Mouse (Mus musculus): ENCODE measurements at regions not wholly inside any gene's neighbourhood (a gene's known extent, or its start where the extent isn't known, plus 50 kb on each side); places are given as distances from the start of the nearest gene placed in this dataset.

DNA sequence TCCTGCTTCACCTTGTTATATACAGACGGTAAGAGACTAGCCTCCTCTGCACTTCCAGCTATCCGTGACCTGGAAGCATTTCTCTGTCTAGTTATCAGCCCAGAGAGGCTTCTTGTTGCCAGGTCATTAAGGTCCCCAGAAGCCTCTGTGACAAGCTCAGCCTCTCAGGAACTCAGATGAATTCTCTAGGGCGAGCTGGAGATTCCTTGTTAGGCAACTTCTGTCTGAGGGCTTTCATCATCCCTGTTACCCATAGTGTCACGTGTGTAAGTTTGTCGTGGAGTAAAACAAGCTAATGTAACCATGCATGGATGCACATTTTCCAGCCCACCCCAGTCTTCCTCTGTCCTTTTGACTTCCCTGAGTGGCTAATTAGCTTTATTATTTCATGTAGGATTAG is 126.3 kb upstream of the Ednra start:
- DNase-seq (ENCODE audit: low spot score) = no peak

GRCm38 (mm10) chr8:77870264-77870663 is 146.0 kb upstream of the Ednra start:
- DNase-seq (ENCODE audit: low spot score) = peak; percentile 44

DNA sequence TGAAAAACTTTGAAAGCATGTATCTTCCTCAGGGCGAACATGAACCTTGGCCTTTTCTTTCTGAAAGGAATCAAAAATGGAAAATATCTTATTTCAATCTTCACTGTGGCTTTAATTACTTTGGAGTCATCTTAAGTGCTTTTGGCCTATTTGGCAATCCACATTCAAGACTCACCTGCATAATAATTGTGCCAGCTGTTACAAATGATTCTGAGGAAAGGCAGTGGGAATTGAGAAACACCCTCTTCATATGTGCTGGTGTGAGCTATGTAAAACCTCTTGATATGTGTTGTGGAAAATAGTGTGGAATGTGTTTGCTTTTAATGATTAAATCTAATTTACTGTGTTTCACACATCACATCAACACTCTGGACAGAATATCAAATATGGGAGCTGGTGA is 148.5 kb upstream of the Ednra start:
- DNase-seq (ENCODE audit: low spot score) = no peak

DNA sequence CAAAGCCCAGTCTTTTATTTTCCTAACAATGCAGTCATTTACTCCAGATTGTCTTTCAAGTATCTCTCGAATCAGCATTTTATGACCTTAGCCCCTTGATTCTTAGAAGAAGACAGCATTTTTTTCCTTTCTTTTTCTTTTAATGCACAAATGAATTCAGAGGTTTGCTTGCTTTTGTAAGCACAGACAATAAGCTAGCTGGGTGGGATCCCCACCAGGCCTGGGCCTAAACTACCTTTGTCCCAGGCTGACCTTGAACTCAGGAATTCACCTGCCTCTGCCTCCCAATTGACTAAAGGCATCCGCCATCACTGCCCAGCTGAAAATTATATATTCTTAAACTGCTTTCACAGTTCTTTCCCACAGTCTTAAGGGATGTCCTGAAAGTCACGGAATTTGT is 195.5 kb upstream of the Ednra start:
- DNase-seq (ENCODE audit: low spot score) = no peak

GRCm38 (mm10) chr8:77921868-77922267 is 197.6 kb upstream of the Ednra start:
- no peak for DNase-seq (ENCODE audit: low spot score)

DNA sequence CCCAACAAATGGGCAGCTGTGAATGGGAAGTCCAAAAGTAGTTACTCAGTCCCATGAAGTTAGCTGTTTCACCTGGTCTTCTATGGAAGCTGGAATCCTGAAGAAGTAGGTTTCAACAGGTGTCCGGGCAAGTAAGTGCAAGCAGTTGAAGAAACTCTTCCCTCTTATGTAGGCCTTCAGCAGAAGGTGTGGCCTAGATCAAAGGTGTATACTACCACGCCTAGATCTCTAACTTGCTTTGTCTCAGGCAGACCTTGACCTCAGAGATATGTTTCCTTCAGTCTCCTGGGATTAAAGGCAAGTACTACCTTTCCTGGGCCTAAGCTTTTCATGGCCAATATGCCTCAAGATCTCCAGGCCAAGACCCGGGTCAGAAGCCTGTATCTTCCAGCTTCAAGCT is 223.4 kb upstream of the Ednra start:
- no peak for DNase-seq (ENCODE audit: low spot score)

GRCm38 (mm10) chr8:77949640-77950039 is 225.4 kb upstream of the Ednra start:
- DNase-seq (ENCODE audit: low spot score) = no peak

DNA sequence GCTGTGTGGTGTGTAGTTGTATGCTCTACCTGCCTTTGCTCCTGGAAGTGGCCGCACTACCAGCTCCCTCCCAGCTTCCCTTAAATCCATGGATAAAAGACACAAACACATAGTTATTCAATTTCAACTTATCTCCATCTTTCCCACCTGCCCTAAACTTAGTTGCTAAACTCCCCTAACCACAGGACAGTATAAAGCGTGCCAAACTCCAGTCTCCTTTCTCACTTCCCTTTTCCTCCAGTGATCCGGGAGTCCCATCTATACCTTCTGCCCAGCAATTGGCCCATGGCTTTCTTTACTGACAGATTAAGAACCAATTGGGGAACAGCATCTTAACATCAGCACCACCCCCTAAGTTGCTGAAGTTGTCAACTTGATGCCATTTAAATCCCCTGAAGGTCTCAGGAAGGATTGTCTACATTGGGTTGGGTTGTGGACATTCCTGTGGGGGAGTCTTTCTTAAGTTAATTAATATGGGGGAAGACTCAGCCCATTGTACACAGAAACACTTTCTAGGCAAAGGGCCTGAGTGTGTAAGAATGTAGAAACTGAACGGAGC is 234.6 kb upstream of the Ednra start:
- DNase-seq (ENCODE audit: low spot score) = no peak

DNA sequence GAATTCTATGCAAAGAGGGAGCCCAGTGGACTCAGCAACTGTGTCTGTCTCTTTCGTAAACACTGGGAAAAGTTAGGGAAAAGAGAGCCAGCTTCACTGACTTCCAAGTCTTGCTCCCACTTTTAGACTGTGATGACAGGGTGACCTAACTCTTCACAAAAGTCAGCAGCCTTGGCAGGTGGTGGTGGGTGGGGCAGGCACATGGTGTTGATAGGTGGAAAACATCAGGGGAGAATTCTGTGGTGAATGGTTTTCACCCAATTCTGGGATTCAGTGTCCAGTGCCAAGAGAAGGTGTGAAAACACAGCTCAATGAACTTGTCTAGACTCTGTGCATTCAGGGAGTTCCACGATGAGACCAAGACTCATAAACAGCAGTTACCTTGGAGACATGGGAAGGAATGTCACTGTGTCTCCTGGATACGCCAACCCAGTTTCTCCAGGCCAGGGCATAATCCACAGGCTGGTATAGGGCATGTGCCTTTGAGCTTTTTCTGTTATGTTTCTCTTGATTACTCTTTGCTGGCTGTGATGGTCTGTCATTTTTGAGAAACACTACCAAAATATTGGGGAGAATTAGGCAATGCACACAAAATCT is 238.9 kb upstream of the Ednra start:
- peak; percentile 47 for DNase-seq (ENCODE audit: low spot score)

- DNase-seq (ENCODE audit: low spot score) = no peak
Observed at GRCm38 (mm10) chr8:77970378-77970777, 242.7 kb upstream of the Ttc29 start.

GRCm38 (mm10) chr8:77973714-77974113 is 239.4 kb upstream of the Ttc29 start:
- no peak for DNase-seq (ENCODE audit: low spot score)

DNA sequence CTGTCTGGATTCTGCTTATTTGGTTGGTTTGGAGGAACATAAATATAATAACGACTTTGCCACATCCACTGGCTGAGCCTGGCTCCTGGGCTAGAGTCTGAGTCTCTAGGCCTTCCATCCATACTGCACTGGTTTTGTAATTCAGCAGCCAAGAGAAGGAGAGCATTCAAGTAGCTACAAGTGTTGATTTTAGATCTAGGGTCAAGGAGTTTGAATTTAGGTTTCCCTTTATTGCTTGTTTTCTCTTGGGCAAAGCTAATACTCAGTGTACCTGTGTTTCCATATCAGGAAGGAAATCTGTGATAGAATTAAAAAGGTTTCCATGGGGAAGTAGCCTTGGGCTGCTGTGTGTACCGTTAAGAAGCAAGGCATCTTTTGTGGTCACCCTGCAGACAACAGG is 234.0 kb upstream of the Ttc29 start:
- no peak for DNase-seq (ENCODE audit: low spot score)

DNA sequence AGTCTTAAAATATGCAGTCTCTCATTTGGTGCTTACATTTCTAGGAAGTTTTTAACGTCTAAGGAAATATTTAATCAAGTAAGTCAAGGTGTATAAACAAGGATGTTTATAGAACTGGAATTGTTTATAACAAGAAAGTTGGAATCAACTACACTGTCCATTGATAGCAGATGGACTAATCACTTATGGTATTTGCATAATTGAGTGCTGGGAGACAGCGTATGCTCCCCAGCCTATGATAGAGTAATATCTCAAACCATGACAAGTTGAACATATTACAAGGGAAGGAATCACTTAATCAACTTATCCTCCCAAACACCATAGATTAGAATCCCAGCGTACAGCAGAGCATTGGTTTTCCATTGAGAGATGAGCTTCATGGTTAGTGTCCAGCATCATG is 232.4 kb upstream of the Ttc29 start:
- no peak for DNase-seq (ENCODE audit: low spot score)

DNA sequence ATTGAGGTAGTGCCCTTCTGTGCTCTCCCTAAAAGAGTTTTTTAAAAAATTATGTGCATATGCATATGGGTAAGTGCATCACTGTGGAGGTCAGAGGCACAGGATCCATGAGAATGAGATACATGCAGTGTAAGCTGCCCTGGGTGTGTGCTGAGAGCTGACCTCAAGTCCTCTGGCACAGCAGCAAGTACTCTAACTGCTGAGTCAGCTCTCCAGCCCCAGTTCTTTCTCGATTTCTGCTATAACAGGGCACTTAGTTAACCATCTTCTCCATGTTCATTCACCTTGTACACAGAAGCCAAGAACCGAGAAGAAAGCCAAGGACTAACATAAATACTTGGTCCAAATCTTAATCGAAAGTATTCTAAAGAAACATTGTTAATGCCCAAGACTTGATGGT is 231.1 kb upstream of the Ttc29 start:
- no peak for DNase-seq (ENCODE audit: low spot score)

GRCm38 (mm10) chr8:77983476-77983875 is 229.6 kb upstream of the Ttc29 start:
- DNase-seq (ENCODE audit: low spot score) = no peak

- no peak for DNase-seq (ENCODE audit: low spot score)
Observed at GRCm38 (mm10) chr8:77987237-77987636, 225.9 kb upstream of the Ttc29 start.

DNA sequence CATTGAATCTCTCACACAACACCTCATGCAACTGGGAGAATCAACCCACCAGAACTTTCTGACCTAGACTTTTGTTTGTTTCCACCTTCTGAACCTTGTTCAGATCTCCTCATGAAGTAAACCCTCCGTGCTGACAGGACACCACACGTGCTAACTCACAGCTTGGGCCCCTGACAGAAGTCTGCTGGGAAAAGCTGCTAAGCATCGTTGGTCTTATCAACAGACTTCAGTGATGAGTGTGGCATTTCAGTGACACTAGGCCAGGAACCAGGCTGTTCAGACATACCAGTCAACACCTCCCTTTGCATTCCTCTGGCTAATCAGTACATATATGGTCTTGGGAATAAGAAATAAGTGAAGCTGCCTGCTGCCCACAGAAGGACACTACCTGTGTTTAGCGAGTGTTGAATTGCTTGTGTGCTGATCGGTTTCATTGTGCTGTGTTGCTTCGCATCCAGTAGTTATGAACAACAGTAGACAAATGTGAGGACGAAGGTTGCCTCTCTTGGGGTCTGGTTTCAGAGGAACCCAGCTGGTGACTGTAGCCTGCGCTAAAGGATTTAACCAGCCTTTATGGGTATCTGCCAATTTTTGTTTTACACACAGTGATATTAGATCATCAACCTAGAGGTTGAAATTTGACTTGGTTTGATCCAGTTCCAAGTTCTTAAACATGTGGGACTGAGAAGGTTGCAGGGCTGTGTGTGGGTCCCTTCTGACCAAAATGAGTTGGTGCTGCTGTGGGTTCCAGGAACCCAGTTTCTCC is 224.6 kb upstream of the Ttc29 start:
- peak; percentile 45 for DNase-seq (ENCODE audit: low spot score)

DNA sequence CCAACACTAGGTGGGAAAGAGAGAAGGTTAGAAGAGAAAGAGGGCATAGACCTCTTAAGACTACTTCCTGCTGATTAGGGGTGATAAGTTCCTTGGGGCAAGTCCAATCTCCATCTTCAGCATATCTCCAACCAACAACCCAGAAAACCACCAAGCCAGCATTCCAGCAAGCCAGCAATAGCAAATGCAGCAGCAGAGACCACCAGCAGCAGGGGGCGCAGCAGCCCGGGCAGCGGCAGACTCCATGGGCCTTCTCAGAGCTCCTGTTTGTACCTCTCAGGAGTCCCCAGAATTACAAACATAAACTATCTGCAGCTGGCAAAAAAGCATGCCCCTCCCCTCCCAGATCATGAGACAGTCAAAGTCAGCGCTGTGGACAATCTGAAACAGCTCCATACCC is 222.0 kb upstream of the Ttc29 start:
- DNase-seq (ENCODE audit: low spot score) = peak; percentile 17

- DNase-seq (ENCODE audit: low spot score) = no peak
Observed at GRCm38 (mm10) chr8:78000303-78000702, 212.8 kb upstream of the Ttc29 start.

GRCm38 (mm10) chr8:78001656-78002055 is 211.4 kb upstream of the Ttc29 start:
- no peak for DNase-seq (ENCODE audit: low spot score)

DNA sequence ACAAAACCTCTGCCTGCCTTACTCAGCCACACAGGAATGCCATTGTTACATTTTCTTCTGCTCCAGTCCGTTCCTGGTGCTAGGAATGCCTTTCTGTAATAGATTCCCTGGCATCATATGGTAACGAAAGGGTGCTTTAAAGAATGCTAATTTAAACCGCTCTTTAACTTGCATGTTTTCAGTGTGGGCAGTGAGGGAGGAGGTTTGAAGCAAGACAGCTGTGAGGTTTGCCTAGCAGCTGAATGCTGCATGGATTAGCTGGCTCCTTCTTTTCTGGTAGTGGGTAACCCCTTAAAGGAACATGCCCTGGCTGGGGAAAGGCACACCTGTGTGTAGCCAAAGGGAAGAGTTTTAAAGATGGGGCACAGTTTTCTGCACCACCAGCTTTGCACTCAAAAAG is 211.0 kb upstream of the Ttc29 start:
- DNase-seq (ENCODE audit: low spot score) = no peak

GRCm38 (mm10) chr8:78003888-78004543 is 209.1 kb upstream of the Ttc29 start:
- peak; percentile 90 for DNase-seq (ENCODE audit: low spot score)

- DNase-seq (ENCODE audit: low spot score) = no peak
Observed at GRCm38 (mm10) chr8:78004891-78005290, 208.2 kb upstream of the Ttc29 start.

All from embryo, embryonic 10 days (tissue).